Mouse (Mus musculus) heart, postnatal 14 days (tissue): ENCODE measurements around the gene Lgr5. TPM values are rescaled to one million over a fixed set of nuclear protein-coding genes. Genes with fewer than 3 reads are reported as not detected.

Experiments used
- DNase-seq, 2 experiments: peaks; one replicate each; pipeline ENCODE4 v3.0.0; 2021 to 2022
- intact Hi-C: fragments of 180-260 bp; cut with DNase I; formaldehyde crosslinking; loops from one replicate; pipeline ENCODE4 v1.15.1; 2025
- total RNA-seq, 2 experiments: library from RNA; stranded (reverse); gene quantifications; 2 replicates each; pipeline ENCODE4 v1.2.3; 2021

The Lgr5 gene
- total RNA-seq, 2 experiments from 2014 or later, result 0.17 to 0.20 TPM

- no peak for DNase-seq
- intact Hi-C loops, result no loop called here
Measured at GRCm38 (mm10) chr10:115571317-115571716, 16.3 kb downstream of the Lgr5 start.

DNA sequence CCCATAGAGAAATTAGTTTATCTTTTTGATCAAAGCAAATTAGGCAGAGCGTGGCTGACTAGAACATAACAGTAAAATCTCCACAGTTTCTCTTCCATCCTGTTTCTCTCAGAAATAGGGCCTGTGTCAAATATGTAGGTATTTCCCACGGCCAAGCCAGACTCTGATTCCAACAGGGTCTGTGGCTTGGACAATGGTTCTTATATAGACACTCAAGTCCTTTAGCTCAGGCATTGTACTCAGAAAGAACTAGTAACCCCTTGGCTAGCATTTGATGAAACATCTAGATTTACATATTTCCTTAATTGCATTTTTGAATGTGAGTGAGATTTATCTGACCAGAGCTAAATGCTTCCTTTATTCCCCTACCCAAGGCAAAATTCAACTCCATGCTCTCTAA lies 17.0 kb downstream of the Lgr5 start:
- no peak for DNase-seq
- intact Hi-C loops, result no loop called here

DNA sequence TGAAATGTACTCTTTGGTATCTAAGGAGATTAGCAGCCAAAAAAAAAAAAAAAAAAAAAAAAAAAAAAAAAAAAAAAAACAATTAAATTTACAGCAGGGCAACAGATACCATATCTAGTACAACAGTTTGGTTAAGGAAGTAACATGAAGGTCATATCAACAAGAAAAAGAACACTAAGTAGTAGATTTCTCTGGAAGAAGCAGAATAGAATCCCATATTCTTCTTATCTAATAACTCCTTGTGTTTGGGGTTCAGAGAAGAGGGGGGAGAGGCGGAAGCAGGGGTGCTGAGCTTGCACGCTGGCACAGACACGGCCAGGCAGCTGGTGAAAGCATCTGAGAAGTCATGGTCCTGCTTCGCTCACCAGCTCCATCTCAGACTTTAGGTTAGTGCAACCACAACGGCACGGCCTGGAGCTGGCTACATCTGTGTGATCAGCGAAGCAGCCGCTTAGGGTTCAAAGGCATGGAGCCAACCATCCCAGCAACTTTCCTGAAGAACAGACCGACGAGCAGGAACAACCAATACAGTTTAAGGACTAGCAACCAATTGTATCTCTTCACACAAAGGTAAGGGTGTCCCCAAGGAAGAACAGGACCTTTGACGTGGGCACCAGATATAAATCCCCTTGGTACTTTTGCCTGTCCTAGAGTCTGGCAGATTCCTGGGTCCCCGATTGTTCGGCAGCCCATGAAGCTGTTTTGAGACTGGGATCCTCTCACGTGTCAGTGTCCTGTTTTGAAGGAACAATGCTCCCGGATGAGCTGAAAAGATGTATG lies 17.7 kb downstream of the Lgr5 start, which contains the start of gene A930009A15Rik:
Gene A930009A15Rik, plus strand, starts transcription at position 275 of the 780 bp plus-strand sequence.
- intact Hi-C loops, result no loop called here
- DNase-seq, result no peak

- intact Hi-C loops, result no loop called here
- no peak for DNase-seq
Measured at GRCm38 (mm10) chr10:115563961-115564360, 23.6 kb downstream of the Lgr5 start.

DNA sequence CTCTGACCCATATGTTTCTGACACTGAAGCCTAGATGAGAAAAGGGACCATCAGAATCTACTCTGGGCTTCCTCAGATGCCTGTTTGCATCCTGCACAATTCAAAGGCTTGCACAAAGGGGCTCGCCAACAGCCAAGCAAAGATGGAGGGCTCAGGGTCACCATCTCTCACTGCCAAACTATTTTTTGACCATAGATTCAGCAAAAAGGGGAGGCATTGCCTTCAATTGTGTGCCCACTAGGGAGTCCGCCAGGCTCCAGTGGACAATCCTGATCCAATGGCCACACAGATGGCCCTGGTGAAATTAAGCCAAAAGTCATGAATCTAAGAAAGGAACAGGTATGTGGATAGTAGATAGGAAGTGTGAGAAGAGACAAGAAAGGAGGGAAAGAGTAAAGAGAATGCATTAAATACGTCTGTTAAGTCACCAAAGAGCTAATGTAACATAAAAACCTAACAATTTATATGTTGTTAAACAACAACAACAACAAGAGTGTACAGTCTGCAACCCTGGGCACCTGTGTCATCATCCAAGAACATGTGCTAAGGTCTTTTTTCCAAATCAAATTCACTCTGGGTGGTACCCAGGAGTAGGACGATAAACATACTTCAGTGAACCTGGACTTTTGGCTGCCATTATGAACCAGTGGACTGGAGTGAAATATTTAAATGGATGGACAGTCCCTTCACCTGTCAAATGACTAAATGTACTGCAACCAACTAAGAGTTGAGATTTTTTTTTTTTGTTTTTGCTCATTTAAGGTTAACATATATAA lies 24.5 kb downstream of the Lgr5 start:
- DNase-seq, result no peak
- intact Hi-C loops, result no loop called here

GRCm38 (mm10) chr10:115561136-115561880 lies 26.3 kb downstream of the Lgr5 start:
- intact Hi-C loops, result no loop called here
- DNase-seq, result no peak

- no peak for DNase-seq
- intact Hi-C loops, result no loop called here
Measured at GRCm38 (mm10) chr10:115556738-115557242, 30.8 kb downstream of the Lgr5 start.

- intact Hi-C loops, result no loop called here
- no peak for DNase-seq
Measured at GRCm38 (mm10) chr10:115555191-115555765, 32.3 kb downstream of the Lgr5 start.

DNA sequence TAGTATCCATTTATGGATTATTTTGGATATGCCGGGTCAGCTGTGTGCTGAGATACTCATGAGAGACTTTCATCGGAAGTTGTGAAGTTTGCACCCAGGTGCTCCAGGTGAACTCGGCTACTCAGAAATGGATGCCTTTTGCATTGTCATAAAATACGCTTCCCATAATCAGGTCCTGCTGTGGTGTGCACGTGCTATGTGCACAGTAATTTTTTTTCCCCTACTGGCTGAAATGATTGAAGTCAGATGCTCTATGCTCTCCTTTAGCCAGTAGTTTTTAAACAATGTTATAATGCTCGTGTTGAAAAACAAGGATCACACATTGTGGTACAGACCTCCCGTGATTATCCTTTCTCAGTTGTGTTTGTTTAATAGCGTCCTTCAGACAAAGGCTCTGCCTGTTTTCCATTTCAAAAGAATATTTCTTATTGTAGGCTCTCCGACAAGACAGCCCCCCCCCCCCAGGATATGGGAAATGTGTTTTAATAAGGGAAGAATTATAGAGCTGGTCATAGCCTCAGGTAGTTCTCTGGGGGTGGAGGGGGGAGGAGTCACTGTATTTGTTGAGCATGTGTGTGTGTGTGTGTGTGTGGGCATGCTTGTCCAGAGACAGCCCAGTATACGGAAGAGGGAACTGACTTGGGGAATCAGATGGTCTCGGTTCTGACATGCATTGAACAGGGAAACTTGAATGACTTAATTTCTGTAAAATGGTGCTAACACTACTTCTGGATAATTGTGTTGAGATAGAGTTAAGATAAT lies 34.0 kb downstream of the Lgr5 start:
- intact Hi-C loops, result no loop called here
- no peak for DNase-seq

DNA sequence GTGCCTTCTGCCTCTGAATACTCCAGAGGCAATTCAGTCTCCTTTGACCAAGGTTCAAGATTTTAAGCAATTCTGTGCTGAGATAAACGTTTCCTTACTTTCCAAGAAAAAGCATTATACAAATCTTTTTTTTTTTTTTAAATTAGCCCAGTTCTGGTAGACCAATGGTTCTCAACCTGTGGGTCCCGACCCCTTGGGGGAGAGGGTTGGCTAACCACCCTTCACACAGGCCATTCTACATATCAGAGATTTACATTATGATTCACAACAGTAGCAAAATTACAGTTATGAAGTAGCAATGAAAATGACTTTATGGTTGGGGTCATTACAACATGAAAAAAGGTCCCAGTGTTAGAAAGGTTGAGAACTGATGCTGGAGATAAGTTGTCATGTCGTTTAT lies 36.5 kb downstream of the Lgr5 start:
- intact Hi-C loops, result no loop called here
- no peak for DNase-seq

- no peak for DNase-seq
- intact Hi-C loops, result no loop called here
Measured at GRCm38 (mm10) chr10:115550253-115550652, 37.3 kb downstream of the Lgr5 start.

DNA sequence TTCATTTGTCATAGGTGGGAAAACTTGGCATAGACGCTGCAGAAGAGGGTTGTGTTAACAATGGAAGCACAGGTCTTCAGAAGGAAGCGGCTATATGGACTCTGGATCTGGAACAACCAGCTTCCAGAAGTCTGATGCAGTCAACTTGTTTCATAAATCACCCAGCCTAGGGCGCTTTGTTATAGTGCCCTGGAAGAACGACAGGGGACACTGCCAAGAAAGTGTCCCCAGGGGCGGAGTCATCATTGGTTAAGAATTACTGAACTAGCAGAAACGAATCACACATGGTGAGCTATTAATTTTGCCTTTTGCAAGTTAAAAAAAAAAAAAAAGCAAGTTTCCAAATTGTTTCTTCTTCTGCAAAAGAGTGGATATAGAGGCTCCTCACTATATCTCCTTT lies 44.7 kb downstream of the Lgr5 start:
- no peak for DNase-seq
- intact Hi-C loops, result no loop called here

DNA sequence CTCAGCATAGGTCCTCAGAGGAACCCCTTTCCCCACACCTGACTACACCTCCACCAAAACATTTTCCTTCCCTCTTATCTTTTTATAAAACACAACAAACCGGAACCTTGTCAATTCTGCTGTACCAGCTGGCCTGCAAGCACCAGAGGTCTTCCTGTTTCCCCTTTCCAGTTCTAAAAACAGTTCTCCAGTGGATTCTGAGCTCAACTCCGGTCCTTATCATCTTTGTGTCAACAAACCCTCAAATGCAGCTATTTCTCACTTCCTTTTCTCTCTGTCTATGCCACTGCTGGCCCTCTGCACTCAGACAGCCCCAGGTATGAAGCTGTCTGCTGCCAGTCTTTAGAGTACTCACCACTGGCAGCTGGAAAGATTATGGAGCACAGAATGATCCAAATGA lies 56.8 kb downstream of the Lgr5 start:
- intact Hi-C loops, result no loop called here

DNA sequence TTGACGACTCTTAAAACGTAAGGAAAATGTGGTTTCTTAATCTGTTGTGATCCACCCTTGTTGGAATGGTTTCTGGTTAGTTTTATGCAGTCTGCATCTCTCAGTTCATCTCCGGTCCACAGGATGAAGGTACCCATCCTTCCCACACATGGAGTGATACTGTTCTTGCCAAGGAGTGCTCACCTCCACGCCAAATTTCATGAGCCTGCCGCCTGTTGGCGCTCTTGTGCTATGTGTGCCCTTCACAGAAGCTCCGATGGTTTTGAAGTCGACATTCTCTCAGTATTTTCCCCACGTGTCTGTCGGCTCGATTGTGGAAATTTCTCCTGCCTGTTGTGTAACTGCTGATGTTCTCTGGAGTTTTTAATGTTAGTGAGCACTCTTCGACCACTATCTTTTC lies 57.8 kb downstream of the Lgr5 start:
- intact Hi-C loops, result no loop called here
- DNase-seq, result no peak

More for the DNA sequence above, 56.8 kb downstream of the Lgr5 start:
- DNase-seq, result no peak

GRCm38 (mm10) chr10:115528892-115529291 lies 58.7 kb downstream of the Lgr5 start:
- intact Hi-C loops, result no loop called here
- DNase-seq, result no peak

DNA sequence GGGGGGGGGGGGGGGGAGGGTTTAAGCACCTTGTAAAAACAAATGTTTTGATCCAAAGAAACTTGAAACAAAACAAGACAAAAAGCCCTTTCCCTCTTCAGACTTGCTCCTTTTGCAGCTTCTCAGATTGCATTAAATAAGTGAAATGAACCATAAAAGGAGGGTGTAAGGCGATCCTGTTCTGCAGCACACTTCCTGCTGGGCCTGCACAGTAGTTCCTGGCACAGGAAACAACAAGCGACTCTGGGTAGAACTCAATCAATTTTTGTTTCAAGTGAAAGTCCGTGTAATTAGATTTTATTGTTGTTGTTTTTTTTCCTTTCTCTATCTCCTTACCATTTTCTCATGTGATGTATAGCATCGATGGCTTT lies 66.5 kb downstream of the Lgr5 start:
- intact Hi-C loops, result no loop called here
- DNase-seq, result no peak

DNA sequence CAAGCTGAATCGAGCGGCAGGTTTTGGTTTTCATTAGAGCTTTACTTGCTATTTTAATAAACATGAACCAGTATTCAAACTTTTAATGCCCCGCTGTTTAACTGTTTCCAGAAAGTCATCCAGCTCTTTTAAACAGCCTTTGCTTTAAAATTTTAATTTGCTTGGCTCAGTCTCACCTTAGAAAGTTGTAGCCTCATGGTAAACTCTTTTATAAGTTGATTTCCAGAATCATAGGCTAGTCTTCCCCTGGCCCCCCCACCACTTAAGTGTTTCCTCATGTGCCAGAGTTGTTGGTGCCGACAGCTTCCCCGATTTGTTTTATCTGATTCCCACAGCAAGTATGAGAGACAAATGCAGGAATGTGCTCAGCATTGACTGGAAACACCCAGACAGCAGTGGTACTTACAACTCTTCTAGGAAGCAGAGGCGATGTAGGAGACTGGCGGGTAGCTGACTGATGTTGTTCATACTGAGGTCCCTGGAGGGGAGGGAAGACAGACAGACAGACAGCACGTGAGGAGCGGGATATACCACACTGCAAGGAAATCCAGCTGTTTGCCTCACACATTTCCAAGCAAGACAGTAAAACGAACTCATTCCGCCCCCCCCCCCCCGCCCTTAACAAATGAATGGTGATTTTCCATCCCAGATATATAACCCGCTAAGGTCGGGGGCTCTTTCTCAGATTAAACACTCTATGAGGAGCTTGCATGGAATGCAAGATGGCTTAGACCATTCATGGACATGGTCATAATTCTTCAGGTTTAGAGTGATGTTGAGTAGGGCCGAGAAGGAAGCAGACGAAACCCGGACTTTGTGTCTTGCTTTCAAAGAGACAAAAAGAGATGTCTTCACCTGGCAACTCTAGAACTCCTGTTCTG lies 67.1 kb downstream of the Lgr5 start:
- intact Hi-C loops, result no loop called here
- no peak for DNase-seq

DNA sequence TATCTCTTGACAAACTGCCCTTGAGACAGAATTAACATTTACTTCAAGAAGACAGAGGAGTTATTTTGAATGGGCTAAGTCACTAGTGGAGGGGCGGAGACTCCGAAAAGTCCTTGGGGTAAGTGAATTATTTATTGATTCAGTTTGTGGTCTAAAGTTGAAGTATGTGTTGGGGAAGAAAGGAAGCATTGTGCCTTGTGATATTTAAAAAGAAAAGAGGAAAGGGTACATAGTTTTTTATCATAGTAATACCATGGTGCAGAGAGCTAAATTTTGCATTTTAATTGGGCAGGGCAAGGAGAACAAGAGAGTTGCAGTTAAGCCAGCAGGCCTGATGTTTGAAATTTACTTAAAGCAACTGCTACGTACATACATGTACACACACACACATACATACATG lies 68.7 kb downstream of the Lgr5 start:
- no peak for DNase-seq
- intact Hi-C loops, result no loop called here

GRCm38 (mm10) chr10:115515503-115515902 lies 72.1 kb downstream of the Lgr5 start:
- DNase-seq, result no peak
- intact Hi-C loops, result no loop called here
